Mouse (Mus musculus): ENCODE measurements around the gene Plaa.

The Plaa gene

DNA sequence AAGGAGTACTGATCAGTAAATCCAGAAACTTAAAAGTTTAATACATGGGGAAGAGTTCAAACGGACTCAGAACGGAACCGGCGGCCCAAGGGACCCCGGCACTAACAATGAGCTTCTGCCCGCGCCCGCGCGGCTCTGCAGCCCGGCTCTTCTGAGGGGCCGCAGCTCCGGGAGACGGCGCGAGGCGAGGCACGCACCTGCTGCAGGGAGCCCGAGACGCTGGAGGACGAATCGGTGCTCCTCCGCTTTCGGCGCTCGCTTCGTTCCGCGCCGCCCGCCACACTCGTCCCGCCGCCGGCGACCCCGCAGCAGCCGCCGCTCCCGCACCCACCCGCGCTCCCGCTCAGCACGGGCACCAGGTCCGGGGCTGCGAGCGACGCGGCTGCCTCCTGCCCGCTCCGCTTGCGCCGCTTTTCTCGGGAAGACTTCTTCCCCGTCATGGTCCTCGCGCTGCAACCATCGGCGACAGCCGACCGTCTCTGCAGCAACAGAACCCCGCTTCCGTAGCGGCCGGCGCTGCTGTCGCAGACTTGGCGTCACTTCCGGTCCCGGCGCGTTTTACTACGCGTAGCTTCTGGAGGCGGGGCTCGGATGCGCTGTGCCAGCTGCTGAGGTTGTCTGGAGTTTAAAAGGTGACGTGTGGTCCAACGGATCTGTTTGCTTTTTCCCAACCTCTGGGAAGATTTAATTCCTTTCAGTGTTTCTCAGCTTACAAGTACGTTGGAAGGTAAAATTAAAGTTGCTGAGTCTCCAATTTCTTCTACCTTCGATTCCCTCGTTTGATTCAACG lies 46.6 kb downstream of the Plaa start, which contains the start of the genes Gm10306 and Caap1:
Gene Gm10306, plus strand, starts transcription at position 282 of the 790 bp plus-strand sequence.
Gene Caap1, minus strand, starts transcription at position 532 of the 790 bp plus-strand sequence.
- peak; percentile 94 for DNase-seq (ENCODE audit: low spot score)

- DNase-seq (ENCODE audit: low spot score) = no peak
Measured at GRCm38 (mm10) chr4:94554955-94555494, 48.0 kb downstream of the Plaa start.

GRCm38 (mm10) chr4:94544321-94544720 lies 58.7 kb downstream of the Plaa start:
- DNase-seq (ENCODE audit: low spot score) = no peak

GRCm38 (mm10) chr4:94543041-94543440 lies 60.0 kb downstream of the Plaa start:
- DNase-seq (ENCODE audit: low spot score) = no peak

DNA sequence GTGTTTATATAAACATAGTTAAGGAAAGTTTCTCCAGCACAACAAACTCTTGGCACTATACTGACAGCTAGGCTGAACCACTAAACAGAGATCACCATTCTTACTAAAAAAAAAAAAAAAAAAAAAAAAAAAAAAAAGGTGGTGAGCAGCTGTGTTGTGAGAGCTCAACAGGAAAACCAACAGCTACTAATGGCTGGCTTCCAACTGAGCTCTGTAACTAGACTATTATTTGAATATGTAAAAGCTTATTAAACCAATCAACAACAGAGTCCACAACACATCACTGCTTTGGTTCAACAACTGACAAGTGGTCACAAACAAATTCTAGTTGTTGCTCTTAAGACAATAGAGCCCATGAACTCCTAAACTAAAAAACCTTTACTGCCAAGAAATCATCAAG lies 69.8 kb downstream of the Plaa start:
- DNase-seq (ENCODE audit: low spot score) = no peak

- no peak for DNase-seq (ENCODE audit: low spot score)
Measured at GRCm38 (mm10) chr4:94529448-94529847, 73.6 kb downstream of the Plaa start.

- no peak for DNase-seq (ENCODE audit: low spot score)
Measured at GRCm38 (mm10) chr4:94523321-94523720, 79.7 kb downstream of the Plaa start.

- peak; percentile 23 for DNase-seq (ENCODE audit: low spot score)
Measured at GRCm38 (mm10) chr4:94517631-94518030, 85.4 kb downstream of the Plaa start.
